Mouse (Mus musculus) small intestine, adult 2 months (tissue): ENCODE results near the gene Mrpl14.

Experiments
- CTCF ChIP-seq: fragments of 200-500 bp; IDR thresholded peaks from 2 replicates; pipeline ENCODE4 v1.5.1; 2012; ENCODE audit warnings: low read depth, mild to moderate bottlenecking, control low read depth, inconsistent platforms, low read length, moderate library complexity, mixed read lengths; ENCODE audit not compliant: insufficient replicate concordance, insufficient read length; ENCODE audit errors: extremely low read depth
- POLR2A ChIP-seq: fragments of 200-500 bp; IDR thresholded peaks from 2 replicates; pipeline ENCODE4 v1.6.1; 2012; ENCODE audit warnings: low read depth, mild to moderate bottlenecking, control low read depth, inconsistent platforms, low read length, moderate library complexity

- TF ChIP-seq CTCF (no peak), POLR2A (no peak)
These were observed 25.4 kb downstream of the Mrpl14 start for GRCm38 (mm10) chr17:45711525-45711924.
